Mouse (Mus musculus): ENCODE data around the gene Adamts14. TPM values are rescaled to one million over a fixed set of nuclear protein-coding genes. Genes with fewer than 3 reads are reported as not detected.

Adamts14 gene
- polyA plus RNA-seq, 1 experiment from 2014 or later, result 0.07 TPM

DNA sequence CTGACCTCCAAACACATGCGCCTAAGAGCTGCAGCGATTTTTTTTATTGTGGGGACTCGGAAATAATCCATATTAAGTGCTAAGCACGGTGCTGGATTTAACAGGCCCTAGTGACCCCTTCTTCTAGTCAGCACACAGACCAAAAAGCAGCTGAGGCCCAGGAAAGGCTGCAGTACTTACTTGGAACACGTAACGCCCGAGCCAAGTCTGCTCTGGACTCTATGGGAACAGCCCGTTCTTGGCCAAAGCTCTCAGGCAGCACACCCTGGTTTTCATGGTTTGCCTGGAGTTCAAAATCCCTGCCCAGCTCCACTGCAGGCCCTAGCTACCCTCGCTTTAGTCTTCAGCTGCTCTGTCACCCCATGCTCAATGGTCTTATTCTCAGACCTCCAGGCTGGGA is 78.6 kb downstream of the Adamts14 start:
- no peaks in the 10 kb centered on the region for H3K27me3 ChIP-seq (ENCODE audit: control insufficient read depth, insufficient read depth, low read length)
- no peak overlapping the region for H3K4me2 ChIP-seq (ENCODE audit: low read depth, low read length)
- WGBS, result 83% methylated on average over 9 of the region's 9 CpGs
- ATAC-seq (ENCODE audit: low read depth), result no peak
- H3K27ac ChIP-seq (ENCODE audit: low read depth, low read length), result no peak overlapping the region
- no peak overlapping the region for H3K9ac ChIP-seq (replicated peaks; ENCODE audit: low read depth, low read length)
- H3K36me3 ChIP-seq (ENCODE audit: control insufficient read depth, insufficient read depth, low read length), result no peaks in the 10 kb centered on the region
- no peak overlapping the region for H3K4me3 ChIP-seq (ENCODE audit: low read depth, low read length)
- H3K9me3 ChIP-seq (ENCODE audit: control insufficient read depth, low read length), result no peaks in the 10 kb centered on the region
- no peaks in the 10 kb centered on the region for H3K4me1 ChIP-seq (ENCODE audit: control insufficient read depth, insufficient read depth, low read length)

DNA sequence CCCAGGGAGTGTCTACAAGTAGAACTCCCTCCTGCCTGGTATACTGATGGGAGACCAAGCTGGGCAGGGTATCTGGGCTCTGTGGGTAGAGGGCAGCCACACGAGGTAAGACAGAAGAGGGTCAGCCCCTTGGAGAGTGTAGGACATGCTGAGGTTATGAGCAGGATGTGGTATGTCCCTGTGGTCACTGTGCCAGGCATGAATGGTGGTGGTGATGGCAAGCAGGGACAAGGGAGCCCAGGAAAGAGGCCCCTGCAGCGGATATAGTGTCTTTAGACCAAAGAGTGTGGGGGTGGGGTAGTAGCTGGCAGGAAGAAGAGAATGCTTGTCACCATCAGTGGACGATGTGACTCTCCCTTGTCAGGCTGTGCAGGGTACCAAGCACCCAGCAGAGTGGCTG is 85.2 kb downstream of the Adamts14 start:
- no peak overlapping the region for H3K4me2 ChIP-seq (ENCODE audit: low read depth, low read length)
- H3K9me3 ChIP-seq (ENCODE audit: control insufficient read depth, low read length), result no peaks in the 10 kb centered on the region
- no peak overlapping the region for H3K27ac ChIP-seq (ENCODE audit: low read depth, low read length)
- H3K4me3 ChIP-seq (ENCODE audit: low read depth, low read length), result no peak overlapping the region
- H3K9ac ChIP-seq (replicated peaks; ENCODE audit: low read depth, low read length), result no peak overlapping the region
- H3K27me3 ChIP-seq (ENCODE audit: control insufficient read depth, insufficient read depth, low read length), result no peaks in the 10 kb centered on the region
- WGBS, result 69% methylated on average over 3 of the region's 3 CpGs
- ATAC-seq (ENCODE audit: low read depth), result no peak
- H3K36me3 ChIP-seq (ENCODE audit: control insufficient read depth, insufficient read depth, low read length), result no peaks in the 10 kb centered on the region
- H3K4me1 ChIP-seq (ENCODE audit: control insufficient read depth, insufficient read depth, low read length), result no peaks in the 10 kb centered on the region

DNA sequence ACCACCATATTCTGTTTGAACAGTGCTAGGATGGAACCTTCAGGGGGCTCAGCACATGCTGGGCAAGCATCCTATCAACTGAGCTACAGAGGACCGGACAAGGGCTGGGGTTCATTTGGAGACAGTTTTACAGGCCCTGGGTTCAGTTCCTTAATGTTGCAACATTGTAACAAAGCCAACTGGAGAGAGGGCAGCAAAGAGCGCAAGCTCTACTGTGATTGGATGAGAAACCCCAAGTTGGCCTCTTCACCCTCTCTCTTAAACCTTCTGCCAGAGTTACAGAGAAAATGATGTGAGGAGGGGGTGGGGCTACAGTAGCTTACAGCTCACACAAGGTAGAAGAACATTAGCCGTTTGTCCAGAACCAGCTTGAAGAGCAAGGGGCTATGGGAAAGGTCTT is 86.2 kb downstream of the Adamts14 start:
- Histone ChIP-seq H3K27ac (ENCODE audit: low read depth, low read length) (no peak overlapping the region), H3K27me3 (ENCODE audit: control insufficient read depth, insufficient read depth, low read length) (no peaks in the 10 kb centered on the region), H3K4me1 (ENCODE audit: control insufficient read depth, insufficient read depth, low read length) (no peaks in the 10 kb centered on the region), H3K36me3 (ENCODE audit: control insufficient read depth, insufficient read depth, low read length) (no peaks in the 10 kb centered on the region), H3K4me2 (ENCODE audit: low read depth, low read length) (no peak overlapping the region), H3K9ac (replicated peaks; ENCODE audit: low read depth, low read length) (no peak overlapping the region), H3K9me3 (ENCODE audit: control insufficient read depth, low read length) (no peaks in the 10 kb centered on the region), H3K4me3 (ENCODE audit: low read depth, low read length) (no peak overlapping the region)
- WGBS, result 80% methylated on average over 3 of the region's 3 CpGs
- no peak for ATAC-seq (ENCODE audit: low read depth)

DNA sequence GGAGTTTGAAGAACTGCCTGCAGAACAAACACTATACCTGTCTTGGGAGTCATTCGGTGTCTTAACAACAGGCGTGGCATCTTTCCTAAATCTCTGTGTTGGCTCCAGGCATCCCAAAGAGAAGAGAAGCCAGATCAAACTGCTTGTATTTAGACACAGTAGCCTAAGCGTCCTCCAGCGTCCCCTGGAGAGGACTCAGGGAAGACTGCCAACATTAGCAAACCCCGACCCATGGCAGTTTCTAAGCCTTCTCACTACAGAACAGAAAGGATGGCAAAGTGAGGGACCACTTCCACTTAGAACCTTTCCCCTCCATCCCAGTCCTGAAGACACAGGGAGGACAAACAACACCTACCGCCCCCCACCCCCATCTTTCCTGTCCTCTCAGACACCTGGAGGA is 93.3 kb downstream of the Adamts14 start:
- ATAC-seq (ENCODE audit: low read depth), result no peak
- WGBS, result 77% methylated on average over 6 of the region's 6 CpGs
- Histone ChIP-seq H3K9me3 (ENCODE audit: control insufficient read depth, low read length) (no peaks in the 10 kb centered on the region), H3K4me1 (ENCODE audit: control insufficient read depth, insufficient read depth, low read length) (no peaks in the 10 kb centered on the region), H3K36me3 (ENCODE audit: control insufficient read depth, insufficient read depth, low read length) (no peaks in the 10 kb centered on the region), H3K27me3 (ENCODE audit: control insufficient read depth, insufficient read depth, low read length) (no peaks in the 10 kb centered on the region), H3K4me3 (ENCODE audit: low read depth, low read length) (no peak overlapping the region), H3K9ac (replicated peaks; ENCODE audit: low read depth, low read length) (no peak overlapping the region), H3K27ac (ENCODE audit: low read depth, low read length) (no peak overlapping the region), H3K4me2 (ENCODE audit: low read depth, low read length) (no peak overlapping the region)

DNA sequence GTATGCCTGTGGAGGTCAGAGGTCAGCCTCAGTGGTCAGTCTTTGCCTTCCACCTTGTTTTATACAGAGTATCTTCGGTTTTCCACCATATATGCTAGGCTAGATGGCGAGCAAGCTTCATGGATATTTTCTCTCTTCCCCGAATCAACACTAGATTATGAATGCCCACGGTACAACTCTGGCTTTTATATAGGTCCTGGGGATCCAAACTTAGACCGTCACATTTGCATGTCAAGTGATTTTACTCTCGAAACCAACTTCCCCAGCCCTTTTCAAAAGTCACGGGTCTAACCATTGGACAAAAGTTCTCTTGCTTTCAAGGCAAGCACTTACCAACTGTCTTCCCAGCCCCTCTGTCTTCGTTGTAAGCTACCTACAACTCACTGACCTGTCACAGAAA is 94.6 kb downstream of the Adamts14 start:
- 91% methylated on average over 8 of the region's 8 CpGs for WGBS
- H3K4me2 ChIP-seq (ENCODE audit: low read depth, low read length), result no peak overlapping the region
- no peaks in the 10 kb centered on the region for H3K36me3 ChIP-seq (ENCODE audit: control insufficient read depth, insufficient read depth, low read length)
- no peak overlapping the region for H3K4me3 ChIP-seq (ENCODE audit: low read depth, low read length)
- H3K9me3 ChIP-seq (ENCODE audit: control insufficient read depth, low read length), result no peaks in the 10 kb centered on the region
- no peak for ATAC-seq (ENCODE audit: low read depth)
- H3K4me1 ChIP-seq (ENCODE audit: control insufficient read depth, insufficient read depth, low read length), result no peaks in the 10 kb centered on the region
- H3K9ac ChIP-seq (replicated peaks; ENCODE audit: low read depth, low read length), result no peak overlapping the region
- H3K27ac ChIP-seq (ENCODE audit: low read depth, low read length), result no peak overlapping the region
- no peaks in the 10 kb centered on the region for H3K27me3 ChIP-seq (ENCODE audit: control insufficient read depth, insufficient read depth, low read length)

DNA sequence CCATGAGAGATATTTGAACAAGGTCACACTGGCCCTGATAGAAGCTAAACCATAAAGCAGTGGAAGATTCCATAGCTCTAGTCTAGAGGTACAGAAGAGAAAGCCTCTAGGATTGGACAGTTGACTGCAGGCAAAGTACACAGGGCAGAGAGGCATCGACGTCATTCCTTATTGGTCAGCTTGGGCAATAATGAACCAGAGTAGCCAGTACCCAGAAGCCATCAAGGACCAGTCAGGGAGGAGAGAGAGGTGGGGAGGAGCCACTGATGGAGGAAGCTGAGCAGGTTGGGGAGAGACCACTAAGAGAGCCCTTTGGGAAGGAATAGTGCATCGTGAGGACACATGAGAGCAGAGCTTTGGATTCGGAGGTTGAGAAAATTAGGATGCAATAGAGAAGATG is 95.5 kb downstream of the Adamts14 start:
- H3K27me3 ChIP-seq (ENCODE audit: control insufficient read depth, insufficient read depth, low read length), result no peaks in the 10 kb centered on the region
- H3K9ac ChIP-seq (replicated peaks; ENCODE audit: low read depth, low read length), result no peak overlapping the region
- H3K4me1 ChIP-seq (ENCODE audit: control insufficient read depth, insufficient read depth, low read length), result no peaks in the 10 kb centered on the region
- H3K4me2 ChIP-seq (ENCODE audit: low read depth, low read length), result no peak overlapping the region
- no peak overlapping the region for H3K4me3 ChIP-seq (ENCODE audit: low read depth, low read length)
- ATAC-seq (ENCODE audit: low read depth), result no peak
- H3K36me3 ChIP-seq (ENCODE audit: control insufficient read depth, insufficient read depth, low read length), result no peaks in the 10 kb centered on the region
- no peaks in the 10 kb centered on the region for H3K9me3 ChIP-seq (ENCODE audit: control insufficient read depth, low read length)
- no peak overlapping the region for H3K27ac ChIP-seq (ENCODE audit: low read depth, low read length)
- WGBS, result 87% methylated on average over 4 of the region's 4 CpGs

DNA sequence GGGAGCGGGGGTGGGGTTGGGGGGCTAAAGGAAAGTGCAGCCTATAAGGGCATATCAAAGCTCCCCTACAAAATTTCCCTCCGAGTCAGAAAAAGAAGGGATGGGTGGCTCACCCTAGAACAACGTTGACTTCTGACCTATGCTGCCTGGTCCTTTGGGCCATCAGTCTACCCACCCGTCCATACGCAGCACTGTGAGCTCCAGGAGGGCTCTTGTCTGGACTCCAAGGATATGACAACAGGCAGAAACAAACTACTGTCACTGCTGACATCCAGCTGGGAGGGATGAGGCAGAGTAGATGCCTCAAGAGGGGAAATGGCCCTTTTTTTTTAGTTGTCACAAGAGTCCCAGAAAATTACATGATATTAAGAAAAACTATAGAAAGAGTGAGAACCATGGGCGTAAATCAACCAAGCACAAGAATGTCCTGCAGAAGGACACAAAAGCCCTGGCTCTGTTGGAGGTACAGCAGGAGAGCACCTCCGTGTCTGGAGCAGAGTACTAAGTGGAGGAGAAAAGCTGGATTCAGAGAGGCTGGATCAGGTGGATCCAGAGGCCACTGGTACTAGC is 96.9 kb downstream of the Adamts14 start:
- 44% methylated on average over 7 of the region's 7 CpGs for WGBS
- H3K27ac ChIP-seq (ENCODE audit: low read depth, low read length), result no peak overlapping the region
- H3K4me3 ChIP-seq (ENCODE audit: low read depth, low read length), result no peak overlapping the region
- no peaks in the 10 kb centered on the region for H3K4me1 ChIP-seq (ENCODE audit: control insufficient read depth, insufficient read depth, low read length)
- no peak for ATAC-seq (ENCODE audit: low read depth)
- H3K4me2 ChIP-seq (ENCODE audit: low read depth, low read length), result no peak overlapping the region
- no peaks in the 10 kb centered on the region for H3K36me3 ChIP-seq (ENCODE audit: control insufficient read depth, insufficient read depth, low read length)
- H3K9me3 ChIP-seq (ENCODE audit: control insufficient read depth, low read length), result no peaks in the 10 kb centered on the region
- H3K27me3 ChIP-seq (ENCODE audit: control insufficient read depth, insufficient read depth, low read length), result no peaks in the 10 kb centered on the region
- no peak overlapping the region for H3K9ac ChIP-seq (replicated peaks; ENCODE audit: low read depth, low read length)

DNA sequence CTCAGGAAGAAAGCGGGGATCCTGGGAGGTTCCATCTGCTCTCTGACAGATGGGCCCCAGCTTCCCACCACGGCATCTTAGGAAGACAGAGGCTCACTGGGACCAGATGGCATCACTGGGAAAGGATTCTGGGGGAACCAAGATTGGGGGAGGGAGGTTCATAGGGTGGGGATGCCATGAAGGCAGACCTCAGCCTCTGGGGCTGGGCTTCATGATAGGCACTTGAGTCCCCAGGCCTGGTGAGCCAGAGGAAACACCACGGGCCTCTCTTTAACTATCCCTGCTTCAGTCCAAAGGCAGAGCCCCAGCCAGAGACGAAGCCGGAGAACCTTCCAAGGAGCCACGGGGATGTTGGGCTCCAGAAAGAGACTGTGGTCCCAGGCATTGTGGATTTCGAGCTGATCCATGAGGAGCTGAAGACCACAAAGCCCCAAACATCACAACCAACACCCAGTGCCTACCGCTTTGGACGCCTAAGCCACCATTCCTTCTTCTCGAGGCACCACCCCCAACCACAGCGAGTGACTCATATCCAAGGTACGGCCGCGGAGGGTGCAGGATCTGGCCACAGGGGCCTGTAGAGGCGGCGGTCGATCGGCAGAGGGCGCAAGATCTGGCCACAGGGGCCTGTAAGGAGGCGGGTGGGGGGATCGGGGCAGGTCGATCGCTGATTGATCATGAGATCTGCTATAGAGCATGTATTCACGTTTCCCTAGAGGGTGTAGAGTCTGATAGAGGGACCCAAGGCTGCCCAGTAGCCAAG is 97.6 kb downstream of the Adamts14 start:
- Histone ChIP-seq H3K4me3 (ENCODE audit: low read depth, low read length) (no peak overlapping the region), H3K36me3 (ENCODE audit: control insufficient read depth, insufficient read depth, low read length) (no peaks in the 10 kb centered on the region), H3K9me3 (ENCODE audit: control insufficient read depth, low read length) (no peaks in the 10 kb centered on the region), H3K4me1 (ENCODE audit: control insufficient read depth, insufficient read depth, low read length) (no peaks in the 10 kb centered on the region), H3K4me2 (ENCODE audit: low read depth, low read length) (no peak overlapping the region), H3K9ac (replicated peaks; ENCODE audit: low read depth, low read length) (no peak overlapping the region), H3K27me3 (ENCODE audit: control insufficient read depth, insufficient read depth, low read length) (no peaks in the 10 kb centered on the region), H3K27ac (ENCODE audit: low read depth, low read length) (no peak overlapping the region)
- ATAC-seq (ENCODE audit: low read depth), result no peak
- 13% methylated on average over 24 of the region's 24 CpGs for WGBS

DNA sequence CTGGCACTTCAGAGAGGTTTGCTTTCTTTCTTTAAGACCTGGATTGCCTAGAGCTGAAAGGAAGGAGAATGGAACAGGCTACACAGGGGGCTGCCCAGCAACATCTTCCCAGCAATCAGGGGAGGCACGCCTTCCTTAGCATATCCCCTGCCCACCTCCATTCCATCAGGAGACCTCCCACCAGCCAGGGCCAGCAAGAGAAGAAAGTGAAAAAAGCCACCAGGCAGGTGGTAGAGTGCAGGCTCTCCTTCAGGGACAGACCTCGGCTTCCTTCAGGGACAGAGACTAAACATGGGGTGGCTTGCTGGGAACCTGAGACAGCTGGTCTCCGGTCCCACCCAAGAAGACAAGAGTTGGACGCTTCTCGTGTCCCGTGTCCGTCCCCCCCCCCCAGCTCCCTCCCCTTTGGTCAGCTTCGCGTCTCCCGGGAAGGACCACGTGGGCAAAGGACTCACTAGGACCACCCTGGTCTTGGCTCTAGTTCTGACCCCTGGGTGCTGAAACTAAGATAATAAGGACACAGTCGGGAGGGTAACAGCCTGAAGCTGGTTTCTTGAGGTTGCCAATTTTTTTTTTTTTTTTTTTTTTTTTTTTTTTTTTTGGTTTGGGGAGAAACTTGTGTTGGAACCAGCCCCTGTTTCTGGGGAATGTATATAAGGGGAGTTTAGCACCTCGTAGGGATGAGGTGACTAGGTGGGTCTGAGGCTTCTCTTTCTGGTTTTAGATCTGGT is 98.4 kb downstream of the Adamts14 start:
- no peaks in the 10 kb centered on the region for H3K4me1 ChIP-seq (ENCODE audit: control insufficient read depth, insufficient read depth, low read length)
- 43% methylated on average over 13 of the region's 13 CpGs for WGBS
- no peaks in the 10 kb centered on the region for H3K36me3 ChIP-seq (ENCODE audit: control insufficient read depth, insufficient read depth, low read length)
- no peak overlapping the region for H3K4me3 ChIP-seq (ENCODE audit: low read depth, low read length)
- H3K9me3 ChIP-seq (ENCODE audit: control insufficient read depth, low read length), result no peaks in the 10 kb centered on the region
- H3K4me2 ChIP-seq (ENCODE audit: low read depth, low read length), result no peak overlapping the region
- no peaks in the 10 kb centered on the region for H3K27me3 ChIP-seq (ENCODE audit: control insufficient read depth, insufficient read depth, low read length)
- no peak overlapping the region for H3K9ac ChIP-seq (replicated peaks; ENCODE audit: low read depth, low read length)
- no peak for ATAC-seq (ENCODE audit: low read depth)
- H3K27ac ChIP-seq (ENCODE audit: low read depth, low read length), result no peak overlapping the region

Data from neural tube, embryonic 14.5 days (tissue).